Mouse (Mus musculus): ENCODE results near the gene Slit1. TPM values are rescaled to one million over a fixed set of nuclear protein-coding genes. Genes with fewer than 3 reads are reported as not detected.

The Slit1 gene
- polyA plus RNA-seq, 1 experiment, result 51.5 TPM

- no peak for DNase-seq (ENCODE audit: low read depth)
- no peak for TF ChIP-seq POLR2A (IDR thresholded peaks at IDR 0.05; ENCODE audit: borderline replicate concordance, extremely low read depth, insufficient read depth, insufficient read length, poor library complexity, severe bottlenecking)
- TF ChIP-seq CTCF (IDR thresholded peaks at IDR 0.05; ENCODE audit: borderline replicate concordance, extremely low read depth, insufficient read depth, insufficient read length), result no peak
Observed at GRCm38 (mm10) chr19:41587431-41588222, 155.8 kb downstream of the Slit1 start.

GRCm38 (mm10) chr19:41586752-41587151, 156.7 kb downstream of the Slit1 start:
- DNase-seq (ENCODE audit: low read depth), result no peak
- TF ChIP-seq CTCF (IDR thresholded peaks at IDR 0.05; ENCODE audit: borderline replicate concordance, extremely low read depth, insufficient read depth, insufficient read length) (no peak), POLR2A (IDR thresholded peaks at IDR 0.05; ENCODE audit: borderline replicate concordance, extremely low read depth, insufficient read depth, insufficient read length, poor library complexity, severe bottlenecking) (no peak)

- DNase-seq (ENCODE audit: low read depth), result no peak
- TF ChIP-seq POLR2A (IDR thresholded peaks at IDR 0.05; ENCODE audit: borderline replicate concordance, extremely low read depth, insufficient read depth, insufficient read length, poor library complexity, severe bottlenecking) (no peak), CTCF (IDR thresholded peaks at IDR 0.05; ENCODE audit: borderline replicate concordance, extremely low read depth, insufficient read depth, insufficient read length) (no peak)
Observed at GRCm38 (mm10) chr19:41582918-41583514, 160.4 kb downstream of the Slit1 start.

GRCm38 (mm10) chr19:41581706-41582420, 161.6 kb downstream of the Slit1 start, which contains the start of gene Gm340:
Gene Gm340 (plus strand): TSS chr19:41582370.
- no peak for DNase-seq (ENCODE audit: low read depth)
- TF ChIP-seq CTCF (IDR thresholded peaks at IDR 0.05; ENCODE audit: borderline replicate concordance, extremely low read depth, insufficient read depth, insufficient read length) (no peak), POLR2A (IDR thresholded peaks at IDR 0.05; ENCODE audit: borderline replicate concordance, extremely low read depth, insufficient read depth, insufficient read length, poor library complexity, severe bottlenecking) (no peak)

GRCm38 (mm10) chr19:41579311-41579920, 164.0 kb downstream of the Slit1 start:
- TF ChIP-seq CTCF (IDR thresholded peaks at IDR 0.05; ENCODE audit: borderline replicate concordance, extremely low read depth, insufficient read depth, insufficient read length), result no peak
- TF ChIP-seq POLR2A (IDR thresholded peaks at IDR 0.05; ENCODE audit: borderline replicate concordance, extremely low read depth, insufficient read depth, insufficient read length, poor library complexity, severe bottlenecking), result no peak
- no peak for DNase-seq (ENCODE audit: low read depth)

- TF ChIP-seq POLR2A (IDR thresholded peaks at IDR 0.05; ENCODE audit: borderline replicate concordance, extremely low read depth, insufficient read depth, insufficient read length, poor library complexity, severe bottlenecking) (no peak), CTCF (IDR thresholded peaks at IDR 0.05; ENCODE audit: borderline replicate concordance, extremely low read depth, insufficient read depth, insufficient read length) (no peak)
- no peak for DNase-seq (ENCODE audit: low read depth)
Observed at GRCm38 (mm10) chr19:41577576-41577975, 165.9 kb downstream of the Slit1 start.

GRCm38 (mm10) chr19:41573700-41574099, 169.8 kb downstream of the Slit1 start:
- DNase-seq (ENCODE audit: low read depth), result no peak
- TF ChIP-seq POLR2A (IDR thresholded peaks at IDR 0.05; ENCODE audit: borderline replicate concordance, extremely low read depth, insufficient read depth, insufficient read length, poor library complexity, severe bottlenecking) (no peak), CTCF (IDR thresholded peaks at IDR 0.05; ENCODE audit: borderline replicate concordance, extremely low read depth, insufficient read depth, insufficient read length) (no peak)

GRCm38 (mm10) chr19:41568791-41569190, 174.7 kb downstream of the Slit1 start:
- TF ChIP-seq POLR2A (IDR thresholded peaks at IDR 0.05; ENCODE audit: borderline replicate concordance, extremely low read depth, insufficient read depth, insufficient read length, poor library complexity, severe bottlenecking) (no peak), CTCF (IDR thresholded peaks at IDR 0.05; ENCODE audit: borderline replicate concordance, extremely low read depth, insufficient read depth, insufficient read length) (no peak)
- DNase-seq (ENCODE audit: low read depth), result no peak

GRCm38 (mm10) chr19:41560856-41561255, 182.6 kb downstream of the Slit1 start:
- no peak for DNase-seq (ENCODE audit: low read depth)
- TF ChIP-seq CTCF (IDR thresholded peaks at IDR 0.05; ENCODE audit: borderline replicate concordance, extremely low read depth, insufficient read depth, insufficient read length) (no peak), POLR2A (IDR thresholded peaks at IDR 0.05; ENCODE audit: borderline replicate concordance, extremely low read depth, insufficient read depth, insufficient read length, poor library complexity, severe bottlenecking) (no peak)

GRCm38 (mm10) chr19:41558891-41559486, 184.5 kb downstream of the Slit1 start:
- peak; percentile 53 for DNase-seq (ENCODE audit: low read depth)
- TF ChIP-seq POLR2A (IDR thresholded peaks at IDR 0.05; ENCODE audit: borderline replicate concordance, extremely low read depth, insufficient read depth, insufficient read length, poor library complexity, severe bottlenecking), result no peak
- TF ChIP-seq CTCF (IDR thresholded peaks at IDR 0.05; ENCODE audit: borderline replicate concordance, extremely low read depth, insufficient read depth, insufficient read length), result no peak
